Mouse (Mus musculus): ENCODE data around the gene Arrb2. TPM values are rescaled to one million over a fixed set of nuclear protein-coding genes. Genes with fewer than 3 reads are reported as not detected.
A peak's percentile ranks its signal among the peaks of the same experiment; 100 is the strongest.

Gene Arrb2
- polyA plus RNA-seq, 1 experiment from 2014 or later, result 36.5 TPM

- Histone ChIP-seq H3K27ac (no peak overlapping the region), H3K9ac (no peak overlapping the region), H3K27me3 (no peaks in the 10 kb centered on the region), H3K4me3 (no peak overlapping the region), H3K4me1 (peaks cover 11% of the 10 kb centered on the region), H3K9me3 (replicated peaks) (no peaks in the 10 kb centered on the region), H3K4me2 (replicated peaks) (0 out of 2 replicates have a peak overlapping the region, but pooled peaks have one; percentile 62), H3K36me3 (no peaks in the 10 kb centered on the region)
- 82% methylated on average over 2 of the region's 2 CpGs for WGBS
- no peak for ATAC-seq (ENCODE audit: low FRiP score)
Observed at GRCm38 (mm10) chr11:70450926-70451325, 18.5 kb downstream of the Arrb2 start.

- no peaks in the 10 kb centered on the region for H3K9me3 ChIP-seq (replicated peaks)
- WGBS, result under 1% methylated on average over 46 of the region's 46 CpGs
- H3K9ac ChIP-seq, result peak within 1 kb of the TSS; percentile 74
- peak within 1 kb of the TSS; percentile 95 for H3K27ac ChIP-seq
- H3K4me3 ChIP-seq, result peak within 1 kb of the TSS; percentile 60
- H3K27me3 ChIP-seq, result no peaks in the 10 kb centered on the region
- no peaks in the 10 kb centered on the region for H3K36me3 ChIP-seq
- ATAC-seq (ENCODE audit: low FRiP score), result peak; percentile 97
- H3K4me2 ChIP-seq (replicated peaks), result peak within 1 kb of the TSS; percentile 62
- peaks cover 11% of the 10 kb centered on the region for H3K4me1 ChIP-seq
Observed at GRCm38 (mm10) chr11:70451797-70452498, 19.5 kb downstream of the Arrb2 start, which contains the start of gene Med11. Med11 (plus strand) TSS chr11:70451919.

- Histone ChIP-seq H3K36me3 (no peaks in the 10 kb centered on the region), H3K9ac (no peak overlapping the region), H3K27me3 (peaks cover under 1% of the 10 kb centered on the region), H3K27ac (no peak overlapping the region), H3K9me3 (replicated peaks) (no peaks in the 10 kb centered on the region), H3K4me3 (no peak overlapping the region), H3K4me1 (peaks cover 11% of the 10 kb centered on the region), H3K4me2 (replicated peaks) (0 out of 2 replicates have a peak overlapping the region, but pooled peaks have one; percentile 9)
- ATAC-seq (ENCODE audit: low FRiP score), result no peak
- WGBS, result 91% methylated on average over 9 of the region's 9 CpGs
Observed at GRCm38 (mm10) chr11:70453261-70454044, 21.0 kb downstream of the Arrb2 start.

- H3K4me3 ChIP-seq, result peak within 1 kb of the TSS; percentile 40
- peak within 1 kb of the TSS; percentile 63 for H3K9ac ChIP-seq
- H3K4me1 ChIP-seq, result peaks cover 9% of the 10 kb centered on the region; the same call in 1 of the 2 replicates
- WGBS, result 21% methylated on average over 32 of the region's 32 CpGs
- no peak for ATAC-seq (ENCODE audit: low FRiP score)
- peaks cover 47% of the 10 kb centered on the region for H3K27me3 ChIP-seq
- no peak within 1 kb of the TSS for H3K27ac ChIP-seq
- H3K4me2 ChIP-seq (replicated peaks), result peak within 1 kb of the TSS; percentile 75
- H3K36me3 ChIP-seq, result no peaks in the 10 kb centered on the region
- H3K9me3 ChIP-seq (replicated peaks), result no peaks in the 10 kb centered on the region
Observed at GRCm38 (mm10) chr11:70458688-70459600, 26.5 kb downstream of the Arrb2 start, which contains the start of gene Zmynd15. Zmynd15 (plus strand) TSS chr11:70459433.

GRCm38 (mm10) chr11:70459601-70460101, 27.2 kb downstream of the Arrb2 start, which contains the start of gene Cxcl16:
Cxcl16 (minus strand) TSS chr11:70459984.
- peak within 1 kb of the TSS; percentile 63 for H3K9ac ChIP-seq
- H3K36me3 ChIP-seq, result no peaks in the 10 kb centered on the region
- no peak for ATAC-seq (ENCODE audit: low FRiP score)
- no peaks in the 10 kb centered on the region for H3K9me3 ChIP-seq (replicated peaks)
- H3K4me1 ChIP-seq, result peaks cover 9% of the 10 kb centered on the region; the same call in 1 of the 2 replicates
- peak within 1 kb of the TSS; percentile 40 for H3K4me3 ChIP-seq
- 5% methylated on average over 30 of the region's 30 CpGs for WGBS
- H3K4me2 ChIP-seq (replicated peaks), result peak within 1 kb of the TSS; percentile 75
- H3K27ac ChIP-seq, result no peak within 1 kb of the TSS
- H3K27me3 ChIP-seq, result peaks cover 54% of the 10 kb centered on the region

GRCm38 (mm10) chr11:70463970-70464369, 31.5 kb downstream of the Arrb2 start:
- Histone ChIP-seq H3K36me3 (no peaks in the 10 kb centered on the region), H3K4me3 (no peak overlapping the region), H3K4me1 (peaks cover 18% of the 10 kb centered on the region), H3K9ac (no peak overlapping the region), H3K27me3 (peaks cover 74% of the 10 kb centered on the region), H3K4me2 (replicated peaks) (no peak overlapping the region), H3K27ac (no peak overlapping the region), H3K9me3 (replicated peaks) (no peaks in the 10 kb centered on the region)
- 81% methylated on average over 5 of the region's 5 CpGs for WGBS
- ATAC-seq (ENCODE audit: low FRiP score), result no peak

- ATAC-seq (ENCODE audit: low FRiP score), result no peak
- H3K27ac ChIP-seq, result no peak overlapping the region
- H3K27me3 ChIP-seq, result peaks cover 62% of the 10 kb centered on the region
- H3K9me3 ChIP-seq (replicated peaks), result no peaks in the 10 kb centered on the region
- peaks cover 12% of the 10 kb centered on the region for H3K4me1 ChIP-seq
- 0 out of 2 replicates have a peak overlapping the region, but pooled peaks have one; percentile 19 for H3K4me3 ChIP-seq
- no peaks in the 10 kb centered on the region for H3K36me3 ChIP-seq
- no peak overlapping the region for H3K9ac ChIP-seq
- H3K4me2 ChIP-seq (replicated peaks), result peak overlapping the region; percentile 42
- WGBS, result 22% methylated on average over 16 of the region's 16 CpGs
Observed at GRCm38 (mm10) chr11:70465211-70465610, 32.8 kb downstream of the Arrb2 start.

GRCm38 (mm10) chr11:70465824-70466223, 33.4 kb downstream of the Arrb2 start:
- 18% methylated on average over 23 of the region's 23 CpGs for WGBS
- H3K4me3 ChIP-seq, result peak overlapping the region; percentile 19

GRCm38 (mm10) chr11:70467902-70468619, 35.6 kb downstream of the Arrb2 start:
- Histone ChIP-seq H3K27me3 (peaks cover 40% of the 10 kb centered on the region), H3K9me3 (replicated peaks) (no peaks in the 10 kb centered on the region), H3K4me2 (replicated peaks) (no peak overlapping the region), H3K27ac (no peak overlapping the region), H3K4me3 (no peak overlapping the region), H3K36me3 (no peaks in the 10 kb centered on the region), H3K9ac (no peak overlapping the region), H3K4me1 (peaks cover 12% of the 10 kb centered on the region)
- WGBS, result 91% methylated on average over 5 of the region's 5 CpGs
- ATAC-seq (ENCODE audit: low FRiP score), result no peak

More at GRCm38 (mm10) chr11:70465824-70466223, 33.4 kb downstream of the Arrb2 start:
- ATAC-seq (ENCODE audit: low FRiP score), result no peak
- H3K36me3 ChIP-seq, result no peaks in the 10 kb centered on the region
- peak overlapping the region; percentile 23; the same call in 1 of the 2 replicates for H3K9ac ChIP-seq
- H3K27me3 ChIP-seq, result peaks cover 55% of the 10 kb centered on the region
- peak overlapping the region; percentile 42 for H3K4me2 ChIP-seq (replicated peaks)
- H3K27ac ChIP-seq, result no peak overlapping the region
- peaks cover 12% of the 10 kb centered on the region for H3K4me1 ChIP-seq
- no peaks in the 10 kb centered on the region for H3K9me3 ChIP-seq (replicated peaks)

- no peaks in the 10 kb centered on the region for H3K9me3 ChIP-seq (replicated peaks)
- no peaks in the 10 kb centered on the region for H3K36me3 ChIP-seq
- H3K27me3 ChIP-seq, result peaks cover 25% of the 10 kb centered on the region
- no peak overlapping the region for H3K27ac ChIP-seq
- H3K4me2 ChIP-seq (replicated peaks), result no peak overlapping the region
- H3K4me3 ChIP-seq, result no peak overlapping the region
- H3K9ac ChIP-seq, result no peak overlapping the region
- H3K4me1 ChIP-seq, result peaks cover 12% of the 10 kb centered on the region
- WGBS, result 87% methylated on average over 3 of the region's 3 CpGs
- ATAC-seq (ENCODE audit: low FRiP score), result no peak
Observed at GRCm38 (mm10) chr11:70469764-70470163, 37.3 kb downstream of the Arrb2 start.

GRCm38 (mm10) chr11:70472716-70473115, 40.3 kb downstream of the Arrb2 start:
- no peak for ATAC-seq (ENCODE audit: low FRiP score)
- Histone ChIP-seq H3K9me3 (replicated peaks) (no peaks in the 10 kb centered on the region), H3K4me3 (no peak overlapping the region), H3K36me3 (no peaks in the 10 kb centered on the region), H3K4me2 (replicated peaks) (no peak overlapping the region), H3K9ac (no peak overlapping the region), H3K27me3 (no peaks in the 10 kb centered on the region), H3K27ac (no peak overlapping the region), H3K4me1 (no peaks in the 10 kb centered on the region)

All from hindbrain, embryonic 12.5 days (tissue).